Mouse (Mus musculus) intestine, embryonic 15.5 days (tissue): ENCODE results near the gene Fgf18. TPM values are rescaled to one million over a fixed set of nuclear protein-coding genes. Genes with fewer than 3 reads are reported as not detected.
A peak's percentile ranks its signal among the peaks of the same experiment; 100 is the strongest.

Experiments used
- ATAC-seq: fragments of 200-750 bp; cut with Nextera tagmentation; 2 replicates; pipeline ENCODE4 v1.8.0; 2017; ENCODE audit warnings: moderate TSS enrichment, moderate library complexity
- H3K27ac ChIP-seq: fragments of 300-500 bp; sonication (generic); 2 replicates; pipeline ENCODE4 v1.5.1; 2015; ENCODE audit warnings: mild to moderate bottlenecking, inconsistent platforms
- H3K27me3 ChIP-seq: fragments of 300-500 bp; sonication (generic); replicated peaks from 2 replicates; pipeline ENCODE4 v1.6.1; 2015; ENCODE audit warnings: inconsistent platforms
- H3K36me3 ChIP-seq: fragments of 300-500 bp; sonication (generic); 2 replicates; pipeline ENCODE4 v1.6.1; 2015; ENCODE audit warnings: inconsistent platforms
- H3K4me1 ChIP-seq: fragments of 300-500 bp; sonication (generic); replicated peaks from 2 replicates; pipeline ENCODE4 v1.6.1; 2015; ENCODE audit warnings: inconsistent platforms
- H3K4me2 ChIP-seq: fragments of 300-500 bp; sonication (generic); replicated peaks from 2 replicates; pipeline ENCODE4 v1.6.1; 2015; ENCODE audit warnings: mild to moderate bottlenecking, inconsistent platforms
- H3K4me3 ChIP-seq: fragments of 300-500 bp; sonication (generic); replicated peaks from 2 replicates; pipeline ENCODE4 v1.5.1; 2015; ENCODE audit warnings: inconsistent platforms
- H3K9ac ChIP-seq: fragments of 300-500 bp; sonication (generic); 2 replicates; pipeline ENCODE4 v1.6.1; 2015; ENCODE audit warnings: inconsistent platforms
- H3K9me3 ChIP-seq: fragments of 300-500 bp; sonication (generic); 2 replicates; pipeline ENCODE4 v1.6.1; 2016; ENCODE audit warnings: inconsistent platforms
- WGBS: fragments of 180-500 bp; shearing (Covaris S2); methylation state at CpG from one replicate; pipeline ENCODE4 v1.1.7; 2015; 5-methylcytosine and 5-hydroxymethylcytosine counted together
- polyA plus RNA-seq: library from polyadenylated mRNA; unstranded; fragments of >200 nt; fragmentation: Nextera tagmentation; extraction: Ambion mirVana; gene quantifications from 2 replicates; pipeline ENCODE4 v1.2.1, GENCODE M21; 2015

Gene Fgf18
- polyA plus RNA-seq, 1 experiment from 2014 or later: 2.4 TPM

DNA sequence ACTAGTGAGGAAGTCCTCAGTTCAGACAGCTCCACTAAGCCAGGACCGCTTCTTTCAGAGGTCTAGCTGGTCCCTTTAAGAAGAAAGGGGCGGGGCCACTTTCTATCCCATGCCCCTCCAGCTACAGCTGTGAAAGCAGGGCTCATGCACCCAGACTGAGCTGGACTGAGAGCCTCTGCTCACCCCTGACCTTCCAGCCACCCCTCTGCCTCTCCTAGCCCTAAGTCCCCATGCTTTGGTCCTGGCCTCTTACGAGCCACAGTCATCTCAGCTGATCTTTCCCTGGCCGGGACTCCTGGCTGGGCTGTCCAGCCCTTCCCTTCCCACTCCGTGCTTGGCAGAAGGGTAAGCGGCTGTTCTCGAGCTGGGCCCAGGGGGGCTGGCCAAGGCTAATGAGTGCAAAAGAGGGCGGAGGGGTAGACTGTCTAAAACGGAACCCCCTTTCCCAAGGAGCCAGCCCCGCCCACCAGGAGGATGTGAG, 47.1 kb downstream of the Fgf18 start:
- H3K27me3 ChIP-seq: no peaks in the 10 kb centered on the region
- H3K27ac ChIP-seq: no peak overlapping the region
- peaks cover 6% of the 10 kb centered on the region for H3K4me1 ChIP-seq
- 21% methylated on average over 10 of the region's 10 CpGs for WGBS
- peak; percentile 47; the same call in 1 of the 2 replicates for ATAC-seq
- H3K4me3 ChIP-seq: peak overlapping the region; percentile 19
- no peaks in the 10 kb centered on the region for H3K9me3 ChIP-seq
- peak overlapping the region; percentile 55 for H3K4me2 ChIP-seq
- no peaks in the 10 kb centered on the region for H3K36me3 ChIP-seq
- H3K9ac ChIP-seq: peak overlapping the region; percentile 13; the same call in 1 of the 2 replicates

DNA sequence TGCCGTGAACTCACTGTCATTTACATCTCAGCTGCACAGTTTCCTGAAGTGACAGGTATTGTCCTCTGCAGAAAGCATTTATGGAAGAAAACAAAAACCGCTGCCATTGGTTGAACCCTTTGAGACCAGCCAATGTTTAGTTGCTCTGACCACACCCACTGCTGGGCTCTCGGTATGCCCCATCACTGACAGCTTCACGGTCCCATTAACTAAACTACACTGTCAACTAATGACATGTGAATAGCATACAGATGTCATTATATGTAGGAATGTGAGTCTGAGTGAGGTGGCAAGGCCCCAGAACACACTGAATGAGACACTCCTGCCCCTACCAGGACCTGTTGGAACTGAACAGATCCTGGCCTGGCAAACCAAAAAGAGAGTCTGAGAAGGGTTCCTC, 47.8 kb downstream of the Fgf18 start:
- 68% methylated on average over 4 of the region's 4 CpGs for WGBS
- Histone ChIP-seq H3K4me1 (peaks cover 6% of the 10 kb centered on the region), H3K27me3 (no peaks in the 10 kb centered on the region), H3K4me3 (no peak overlapping the region), H3K9me3 (no peaks in the 10 kb centered on the region), H3K4me2 (no peak overlapping the region), H3K27ac (no peak overlapping the region), H3K9ac (no peak overlapping the region), H3K36me3 (no peaks in the 10 kb centered on the region)
- ATAC-seq: no peak

DNA sequence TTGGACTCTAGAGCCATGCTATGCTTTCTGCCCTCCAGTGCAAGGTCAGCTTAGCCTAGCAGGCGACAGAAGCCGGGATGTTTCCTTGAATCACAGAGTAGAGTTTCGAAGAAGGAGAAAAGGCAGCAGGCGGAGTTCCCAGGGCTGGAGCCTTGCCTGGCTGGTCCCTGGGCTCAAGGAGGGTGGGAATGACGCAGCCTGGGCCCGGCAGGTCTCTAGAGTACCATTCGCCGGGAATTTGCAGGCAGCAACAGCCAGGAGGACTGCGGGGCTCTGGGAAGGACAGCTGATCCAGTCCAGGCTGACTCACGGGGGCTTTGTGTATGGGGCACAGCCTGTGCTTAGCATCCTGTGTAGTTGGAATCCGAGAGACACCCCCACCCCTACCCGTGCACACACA, 48.8 kb downstream of the Fgf18 start:
- Histone ChIP-seq H3K9me3 (no peaks in the 10 kb centered on the region), H3K4me2 (no peak overlapping the region), H3K9ac (no peak overlapping the region), H3K27me3 (no peaks in the 10 kb centered on the region), H3K4me3 (no peak overlapping the region), H3K36me3 (no peaks in the 10 kb centered on the region), H3K27ac (no peak overlapping the region), H3K4me1 (peaks cover 6% of the 10 kb centered on the region)
- WGBS: 80% methylated on average over 12 of the region's 12 CpGs
- no peak for ATAC-seq

DNA sequence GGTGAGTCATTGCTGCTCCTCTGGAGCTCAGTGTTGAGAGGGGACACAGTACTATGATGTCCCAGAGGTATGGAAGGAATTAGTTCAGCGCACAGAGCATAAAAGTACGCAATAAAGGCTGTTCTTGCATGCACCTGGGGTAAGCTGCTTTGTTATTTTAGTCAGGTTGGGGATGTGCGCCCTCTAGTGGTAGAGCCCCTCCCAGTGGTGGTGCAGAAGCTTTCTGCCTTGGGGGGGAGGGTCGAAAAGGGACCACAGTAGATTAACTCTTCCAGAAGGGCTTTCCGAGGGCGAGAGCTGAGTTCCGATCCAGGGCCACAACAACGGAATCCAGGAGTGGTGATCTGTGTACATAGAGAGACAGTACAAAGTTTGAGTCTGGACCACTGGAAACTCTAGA, 49.3 kb downstream of the Fgf18 start:
- Histone ChIP-seq H3K9ac (no peak overlapping the region), H3K4me1 (peaks cover 6% of the 10 kb centered on the region), H3K9me3 (no peaks in the 10 kb centered on the region), H3K4me2 (no peak overlapping the region), H3K27ac (no peak overlapping the region), H3K4me3 (no peak overlapping the region), H3K27me3 (no peaks in the 10 kb centered on the region), H3K36me3 (no peaks in the 10 kb centered on the region)
- no peak for ATAC-seq
- WGBS: 50% methylated on average over 8 of the region's 8 CpGs

DNA sequence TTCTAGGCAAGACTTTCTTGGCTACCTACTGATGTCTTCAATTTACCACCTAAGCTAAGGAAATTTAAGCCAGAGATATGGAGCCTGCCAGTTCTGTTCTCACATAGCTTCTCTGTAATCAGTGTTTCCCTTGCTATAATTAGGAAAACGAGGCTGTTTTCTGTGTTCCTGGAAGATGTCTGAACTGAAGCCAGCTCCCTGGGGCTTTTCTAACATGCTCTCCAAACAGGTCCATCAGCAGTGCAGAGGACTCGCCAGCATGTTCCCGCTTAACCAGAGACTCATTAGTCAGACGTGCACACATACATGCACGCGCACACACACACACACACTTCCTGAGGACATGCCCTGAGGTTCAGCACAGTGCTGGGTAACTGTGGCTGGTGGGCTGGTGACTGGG, 57.3 kb downstream of the Fgf18 start:
- 73% methylated on average over 6 of the region's 6 CpGs for WGBS
- Histone ChIP-seq H3K27me3 (no peaks in the 10 kb centered on the region), H3K36me3 (no peaks in the 10 kb centered on the region), H3K27ac (no peak overlapping the region), H3K4me1 (no peaks in the 10 kb centered on the region), H3K9me3 (no peaks in the 10 kb centered on the region), H3K9ac (no peak overlapping the region), H3K4me3 (no peak overlapping the region), H3K4me2 (no peak overlapping the region)
- ATAC-seq: no peak

DNA sequence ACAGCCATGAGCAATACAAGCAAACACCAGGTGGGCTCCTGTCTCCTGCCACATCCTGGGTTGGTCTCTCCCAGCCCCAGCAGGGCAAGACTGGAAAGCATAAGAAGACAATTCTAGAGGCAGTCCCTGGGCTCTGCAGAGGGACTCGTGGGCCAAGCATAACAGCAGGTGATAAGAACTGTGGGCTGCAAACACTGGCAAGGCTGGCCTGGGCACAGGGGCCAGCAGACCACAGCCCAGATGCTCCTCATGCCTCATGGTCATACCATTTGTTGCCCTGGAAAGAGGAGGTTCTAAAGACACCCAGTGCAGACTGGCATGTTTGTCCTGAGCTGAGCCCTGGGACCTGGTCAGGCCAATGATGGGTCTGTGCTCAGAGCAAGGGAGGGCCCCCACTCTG, 59.0 kb downstream of the Fgf18 start:
- H3K4me1 ChIP-seq: no peaks in the 10 kb centered on the region
- WGBS: 36% methylated on average over 1 of the region's 1 CpGs
- no peak overlapping the region for H3K4me2 ChIP-seq
- no peak overlapping the region for H3K27ac ChIP-seq
- no peaks in the 10 kb centered on the region for H3K27me3 ChIP-seq
- H3K4me3 ChIP-seq: no peak overlapping the region
- H3K36me3 ChIP-seq: no peaks in the 10 kb centered on the region
- H3K9me3 ChIP-seq: no peaks in the 10 kb centered on the region
- no peak for ATAC-seq
- H3K9ac ChIP-seq: no peak overlapping the region

DNA sequence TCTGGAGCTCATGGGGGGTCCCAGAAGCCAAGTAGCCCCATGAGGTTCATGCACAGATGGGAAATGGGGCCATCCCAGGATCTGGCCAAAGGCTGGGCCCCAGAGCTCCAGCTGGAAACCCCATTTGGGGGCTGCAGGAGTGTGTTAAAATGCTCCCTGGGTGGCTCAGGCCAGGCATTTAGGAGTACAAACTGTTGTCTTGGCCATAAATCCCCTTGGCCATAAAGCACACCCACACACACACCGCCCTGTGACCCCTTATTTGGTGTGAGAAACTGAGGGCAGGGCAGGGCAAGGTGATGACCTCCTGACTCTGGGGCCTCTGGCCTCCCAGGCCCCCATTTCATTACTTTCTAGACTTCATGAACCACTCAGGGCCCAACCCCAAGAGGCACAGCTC, 61.2 kb downstream of the Fgf18 start:
- no peaks in the 10 kb centered on the region for H3K36me3 ChIP-seq
- 63% methylated on average over 1 of the region's 1 CpGs for WGBS
- no peak for ATAC-seq

DNA sequence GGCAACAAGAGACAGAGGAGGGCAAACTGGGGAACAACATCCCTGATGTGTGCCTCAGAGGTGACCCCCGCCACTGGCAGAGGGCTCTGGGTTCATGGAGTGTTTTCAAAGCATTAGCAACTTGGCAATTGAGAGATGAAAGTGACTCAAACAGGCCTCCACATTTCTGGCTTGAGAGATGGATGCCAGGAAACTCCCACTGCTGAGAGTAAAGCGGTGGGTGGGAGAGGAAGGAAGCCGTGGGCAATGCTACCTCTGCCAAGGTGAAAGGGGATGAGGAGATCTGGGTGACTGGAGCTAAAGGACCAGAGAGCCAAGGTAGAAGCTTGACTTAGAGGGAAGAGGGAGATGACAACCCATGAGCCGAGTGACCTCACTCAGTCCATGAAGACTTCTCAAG, 61.7 kb downstream of the Fgf18 start:
- no peaks in the 10 kb centered on the region for H3K27me3 ChIP-seq
- no peaks in the 10 kb centered on the region for H3K36me3 ChIP-seq
- H3K27ac ChIP-seq: no peak overlapping the region
- 68% methylated on average over 4 of the region's 4 CpGs for WGBS
- H3K9me3 ChIP-seq: no peaks in the 10 kb centered on the region
- no peak overlapping the region for H3K9ac ChIP-seq
- no peak overlapping the region for H3K4me2 ChIP-seq
- no peak for ATAC-seq
- H3K4me3 ChIP-seq: no peak overlapping the region
- H3K4me1 ChIP-seq: no peaks in the 10 kb centered on the region

More for the DNA sequence above, 61.2 kb downstream of the Fgf18 start:
- no peak overlapping the region for H3K9ac ChIP-seq
- no peak overlapping the region for H3K4me3 ChIP-seq
- no peaks in the 10 kb centered on the region for H3K4me1 ChIP-seq
- H3K27ac ChIP-seq: no peak overlapping the region
- H3K4me2 ChIP-seq: no peak overlapping the region
- no peaks in the 10 kb centered on the region for H3K9me3 ChIP-seq
- no peaks in the 10 kb centered on the region for H3K27me3 ChIP-seq

DNA sequence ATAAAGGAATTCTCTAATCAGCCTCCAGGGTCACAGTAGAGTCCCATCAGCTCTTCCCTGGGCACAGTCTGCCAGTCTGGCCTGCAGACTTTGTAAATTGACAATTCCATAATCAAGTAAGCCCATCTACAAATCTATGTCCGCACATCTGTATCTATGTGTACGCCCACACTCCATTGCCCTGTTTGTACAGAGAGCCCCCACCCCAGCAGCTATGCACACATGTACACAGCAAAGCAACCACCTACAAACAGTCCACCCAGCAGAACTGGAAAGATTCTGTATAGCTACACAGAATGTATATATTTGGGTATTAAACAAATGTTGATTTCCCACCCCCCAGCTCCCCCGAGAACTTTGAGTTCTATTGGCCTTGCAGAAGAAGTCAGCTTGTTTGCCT, 62.1 kb downstream of the Fgf18 start:
- H3K4me3 ChIP-seq: no peak overlapping the region
- no peak for ATAC-seq
- WGBS: 90% methylated on average over 3 of the region's 3 CpGs

DNA sequence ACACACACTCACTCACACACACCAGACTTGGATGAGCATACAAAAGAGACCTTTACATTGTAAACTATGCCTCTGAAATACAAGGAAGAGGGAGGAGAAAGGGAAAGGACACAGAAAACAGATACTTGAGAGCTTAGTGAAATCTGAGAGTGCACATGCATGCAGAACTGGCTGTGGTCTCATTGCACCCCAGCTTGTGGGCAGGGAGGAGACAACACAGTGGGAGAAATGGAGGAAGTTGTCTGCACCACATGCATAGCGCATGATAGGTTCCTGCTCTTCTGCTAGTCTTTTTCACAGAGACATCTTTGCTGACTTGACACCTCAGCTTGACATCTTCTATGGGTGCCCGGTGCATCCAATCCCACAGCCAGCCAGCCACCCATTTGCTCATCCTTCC, 63.2 kb downstream of the Fgf18 start:
- Histone ChIP-seq H3K4me2 (no peak overlapping the region), H3K27ac (no peak overlapping the region), H3K4me3 (no peak overlapping the region), H3K9me3 (no peaks in the 10 kb centered on the region), H3K27me3 (no peaks in the 10 kb centered on the region), H3K4me1 (no peaks in the 10 kb centered on the region), H3K9ac (no peak overlapping the region), H3K36me3 (no peaks in the 10 kb centered on the region)
- ATAC-seq: no peak
- WGBS: 94% methylated on average over 2 of the region's 2 CpGs

More for the DNA sequence above, 62.1 kb downstream of the Fgf18 start:
- Histone ChIP-seq H3K9me3 (no peaks in the 10 kb centered on the region), H3K4me2 (no peak overlapping the region), H3K27ac (no peak overlapping the region), H3K27me3 (no peaks in the 10 kb centered on the region), H3K36me3 (no peaks in the 10 kb centered on the region), H3K4me1 (no peaks in the 10 kb centered on the region), H3K9ac (no peak overlapping the region)

DNA sequence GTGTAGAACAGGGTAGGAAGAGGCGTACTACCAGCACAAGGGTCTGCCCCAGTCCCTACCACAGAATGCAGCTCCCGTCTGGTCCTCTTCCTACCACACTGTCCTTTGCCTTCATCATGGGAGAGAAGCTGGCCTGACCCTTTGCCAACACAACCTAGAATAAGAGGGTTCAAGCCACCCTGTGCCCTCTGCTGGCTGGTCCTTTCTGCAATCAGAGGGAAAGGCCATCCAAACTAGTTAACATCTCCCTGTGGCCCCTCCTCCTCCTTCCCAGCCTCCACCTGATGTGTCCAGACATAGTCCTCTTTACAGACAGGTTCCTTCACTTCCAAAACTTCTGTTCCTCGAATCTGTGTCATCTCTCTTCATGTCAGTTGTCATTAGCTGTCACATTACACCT, 66.0 kb downstream of the Fgf18 start:
- WGBS: 80% methylated on average over 3 of the region's 3 CpGs
- Histone ChIP-seq H3K9me3 (no peaks in the 10 kb centered on the region), H3K9ac (no peak overlapping the region), H3K36me3 (no peaks in the 10 kb centered on the region), H3K4me1 (no peaks in the 10 kb centered on the region), H3K4me3 (no peak overlapping the region), H3K27me3 (no peaks in the 10 kb centered on the region), H3K27ac (no peak overlapping the region), H3K4me2 (no peak overlapping the region)
- ATAC-seq: no peak

DNA sequence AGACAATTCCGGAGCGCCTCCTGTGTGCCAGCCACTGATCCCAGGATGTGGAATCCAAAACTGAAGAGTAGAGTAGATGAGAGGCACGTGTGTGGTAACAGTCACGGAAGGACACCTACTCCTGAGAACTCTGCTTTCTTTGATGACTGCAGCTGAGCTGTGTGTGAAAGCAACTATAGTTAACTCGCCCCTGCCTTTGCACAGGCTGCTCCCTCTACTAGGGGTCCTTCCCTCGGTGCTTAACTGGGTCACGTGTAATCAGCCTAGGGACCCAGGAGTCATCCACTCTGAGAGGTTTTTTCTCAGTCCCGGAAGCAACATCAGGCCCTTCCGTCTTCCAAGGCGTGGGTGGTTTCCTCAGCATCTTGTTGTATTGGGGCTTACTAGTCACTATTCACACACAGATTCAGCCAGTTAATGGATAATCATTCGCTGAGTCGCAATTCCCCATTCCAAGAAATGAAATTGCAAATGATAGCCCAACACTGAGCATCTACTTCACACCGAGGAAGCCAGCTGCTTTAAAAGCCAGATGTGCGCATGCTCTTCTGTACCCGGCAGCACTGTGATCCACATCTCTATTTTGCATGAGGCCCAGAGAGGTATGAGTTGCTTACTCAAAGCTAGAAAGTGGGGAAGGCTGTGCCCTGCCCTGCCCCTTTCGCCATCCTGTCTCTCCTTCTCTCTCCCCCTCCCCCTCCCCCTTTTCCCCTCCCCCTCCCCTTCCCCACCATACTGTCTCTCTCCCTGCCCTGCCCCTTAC, 67.0 kb downstream of the Fgf18 start:
- no peak overlapping the region for H3K9ac ChIP-seq
- no peak for ATAC-seq
- H3K27ac ChIP-seq: no peak overlapping the region
- no peaks in the 10 kb centered on the region for H3K36me3 ChIP-seq
- no peaks in the 10 kb centered on the region for H3K27me3 ChIP-seq
- H3K4me3 ChIP-seq: no peak overlapping the region
- 60% methylated on average over 16 of the region's 16 CpGs for WGBS
- 0 out of 2 replicates have a peak, but pooled peaks cover 3% of the 10 kb centered on the region for H3K4me1 ChIP-seq
- no peak overlapping the region for H3K4me2 ChIP-seq
- no peaks in the 10 kb centered on the region for H3K9me3 ChIP-seq

DNA sequence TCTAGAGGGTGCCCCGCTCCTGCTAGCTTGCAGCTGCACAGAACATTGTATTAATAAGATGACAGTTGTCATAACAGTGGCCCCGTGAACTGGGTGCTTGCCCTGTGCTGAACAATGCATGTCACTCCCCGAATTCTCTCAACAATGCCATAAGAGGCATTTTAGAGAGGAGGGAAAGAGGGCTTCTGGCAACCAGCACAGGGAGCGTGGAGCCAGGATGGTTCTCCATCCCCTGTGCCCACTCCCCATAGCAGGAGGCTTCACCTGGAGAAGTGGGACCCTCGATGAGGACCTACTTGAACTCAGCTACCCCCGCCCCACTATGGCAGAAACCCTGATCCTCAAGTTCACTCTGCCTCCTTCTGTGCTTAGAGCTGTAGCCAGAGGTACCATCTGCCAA, 67.8 kb downstream of the Fgf18 start:
- Histone ChIP-seq H3K36me3 (no peaks in the 10 kb centered on the region), H3K27me3 (no peaks in the 10 kb centered on the region), H3K9ac (no peak overlapping the region), H3K4me1 (0 out of 2 replicates have a peak, but pooled peaks cover 4% of the 10 kb centered on the region), H3K4me2 (no peak overlapping the region), H3K4me3 (no peak overlapping the region), H3K27ac (no peak overlapping the region), H3K9me3 (no peaks in the 10 kb centered on the region)
- ATAC-seq: no peak
- WGBS: 58% methylated on average over 6 of the region's 6 CpGs
